Mouse (Mus musculus) urinary bladder, postnatal 4 days (tissue): ENCODE data around the gene Tas2r138.
A peak's percentile ranks its signal among the peaks of the same experiment; 100 is the strongest.
"Not testable (repeated sequence)": the region's sequence is repeated elsewhere in the genome, so short reads cannot be mapped to it uniquely, and the experiment has no call there.

Experiments
- DNase-seq, 2 experiments: peaks; one replicate each; pipeline ENCODE4 v3.0.0; 2021 to 2022; ENCODE audit warnings: low spot score in 2 of 2

The Tas2r138 gene

GRCm38 (mm10) chr6:40613260-40613852, at the start of gene Tas2r138:
Gene Tas2r138, minus strand, starts transcription at chr6:40613310.
- no peak for DNase-seq

- DNase-seq: no peak
Observed at GRCm38 (mm10) chr6:40660930-40661329, 47.8 kb upstream of the Tas2r138 start.

DNA sequence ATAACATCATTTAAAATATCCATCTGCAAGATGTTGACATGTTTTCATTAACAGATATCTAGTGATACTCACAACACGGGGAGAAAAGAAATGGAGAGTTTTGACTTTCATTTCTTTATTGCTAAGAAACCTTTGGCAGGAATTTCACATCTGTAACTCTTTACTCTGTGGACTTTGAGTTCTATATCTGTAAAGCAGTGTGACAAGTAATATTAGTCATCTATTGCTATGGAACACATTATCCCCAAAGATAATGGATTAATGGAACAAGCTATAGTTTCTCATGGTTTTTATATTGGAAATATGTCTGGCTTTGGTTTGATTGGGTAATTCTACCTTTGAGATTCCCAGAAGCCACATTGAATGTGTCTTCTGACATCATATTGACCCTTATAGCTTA, 37.8 kb upstream of the Tas2r138 start:
- DNase-seq: no peak

DNA sequence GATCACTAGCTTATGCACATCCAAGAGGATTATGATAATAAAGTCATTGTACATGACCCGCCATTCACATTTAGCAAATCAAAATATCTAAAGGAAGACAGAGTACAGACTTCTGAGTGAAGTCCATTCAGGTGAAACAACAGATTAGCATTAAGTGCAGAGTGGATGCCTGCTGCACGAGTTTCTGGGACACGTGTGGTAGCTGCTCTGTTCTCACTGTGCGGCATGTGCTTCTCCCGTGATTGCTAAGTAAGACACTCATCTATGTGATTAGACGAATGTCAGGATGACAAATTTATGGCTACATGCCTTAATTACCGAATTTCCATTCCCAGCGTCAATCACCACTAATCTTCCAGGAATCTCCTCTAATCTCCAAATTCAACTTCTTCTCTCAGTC, 32.6 kb upstream of the Tas2r138 start:
- DNase-seq: no peak

GRCm38 (mm10) chr6:40640710-40641538, 27.8 kb upstream of the Tas2r138 start:
- DNase-seq: no peak

DNA sequence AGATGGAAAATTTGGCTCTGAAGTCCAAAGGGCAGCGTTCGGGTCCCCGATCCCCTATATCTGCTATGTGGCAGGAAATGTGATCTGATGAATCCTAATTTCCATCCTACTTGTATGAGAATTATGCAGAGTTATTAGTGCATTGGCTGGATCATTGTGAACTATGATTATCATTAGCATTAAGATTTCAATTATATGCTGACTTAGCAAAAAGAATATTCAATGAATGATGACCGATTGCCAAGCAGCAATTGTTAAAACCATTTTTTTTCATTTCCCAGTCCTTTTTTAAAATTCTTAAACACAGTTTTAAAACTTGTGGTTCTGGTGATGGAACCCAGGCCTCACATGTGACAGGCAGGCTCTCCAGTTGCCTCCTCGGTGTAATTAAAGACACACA, 24.6 kb upstream of the Tas2r138 start:
- DNase-seq: no peak

GRCm38 (mm10) chr6:40635559-40635958, 22.4 kb upstream of the Tas2r138 start:
- DNase-seq: no peak

GRCm38 (mm10) chr6:40634640-40635071, 21.5 kb upstream of the Tas2r138 start:
- no peak for DNase-seq

DNA sequence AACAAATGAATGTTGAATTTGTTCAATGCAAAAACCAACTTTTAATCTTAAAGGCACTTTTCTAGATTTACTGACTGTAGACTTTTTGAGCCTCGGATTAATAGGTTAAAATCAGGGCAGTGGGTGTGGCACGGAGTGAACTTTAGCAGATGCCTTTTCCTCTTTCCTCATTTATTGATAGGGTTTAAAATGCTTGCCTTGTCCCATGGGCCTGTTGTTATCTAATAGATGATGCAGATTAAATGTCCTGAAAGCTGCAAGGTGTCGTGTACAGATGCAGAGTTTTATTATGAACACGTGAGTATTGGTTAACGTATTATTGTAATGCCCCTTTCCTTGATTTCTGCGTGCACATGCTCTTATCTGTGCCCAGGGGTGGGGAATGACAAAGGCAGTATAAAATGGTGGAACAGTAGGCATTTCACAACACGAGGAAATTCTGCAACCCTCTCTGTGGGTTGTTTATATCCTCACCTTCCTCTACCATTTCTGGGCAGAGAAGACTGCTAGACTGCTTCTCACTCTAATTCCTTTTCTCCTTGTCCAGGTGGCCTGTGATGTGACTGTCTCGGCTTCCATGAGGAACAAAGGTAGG, 15.4 kb upstream of the Tas2r138 start, which contains the start of gene Mgam:
Gene Mgam, plus strand, starts transcription at position 426 of the 595 bp plus-strand sequence.
- DNase-seq: no peak

- DNase-seq: no peak
Observed at GRCm38 (mm10) chr6:40626111-40626510, 13.0 kb upstream of the Tas2r138 start.

- peak; percentile 26 to 73 for DNase-seq
Observed at GRCm38 (mm10) chr6:40617965-40618364, 4.9 kb upstream of the Tas2r138 start.

DNA sequence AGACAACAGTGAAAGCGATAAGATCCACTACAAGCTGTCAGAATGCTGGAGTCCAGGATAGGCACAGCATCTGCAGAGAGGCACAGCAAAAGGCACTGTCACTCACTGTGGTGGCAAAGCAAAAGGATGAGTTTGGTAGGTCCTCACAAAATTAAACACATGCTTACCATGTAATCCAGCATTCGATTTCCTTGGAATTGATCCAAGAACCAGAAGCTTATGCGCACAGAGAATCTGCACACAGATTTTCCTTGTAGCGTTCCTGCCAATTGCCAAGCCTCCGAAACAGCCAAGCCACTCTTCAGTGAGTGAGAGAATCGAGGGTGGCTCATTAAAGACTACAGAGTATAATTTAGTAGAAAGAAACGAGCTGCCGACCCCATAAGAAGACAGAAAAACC, 2.9 kb downstream of the Tas2r138 start:
- DNase-seq: no peak

GRCm38 (mm10) chr6:40607431-40607830, 5.7 kb downstream of the Tas2r138 start:
- DNase-seq: no peak

DNA sequence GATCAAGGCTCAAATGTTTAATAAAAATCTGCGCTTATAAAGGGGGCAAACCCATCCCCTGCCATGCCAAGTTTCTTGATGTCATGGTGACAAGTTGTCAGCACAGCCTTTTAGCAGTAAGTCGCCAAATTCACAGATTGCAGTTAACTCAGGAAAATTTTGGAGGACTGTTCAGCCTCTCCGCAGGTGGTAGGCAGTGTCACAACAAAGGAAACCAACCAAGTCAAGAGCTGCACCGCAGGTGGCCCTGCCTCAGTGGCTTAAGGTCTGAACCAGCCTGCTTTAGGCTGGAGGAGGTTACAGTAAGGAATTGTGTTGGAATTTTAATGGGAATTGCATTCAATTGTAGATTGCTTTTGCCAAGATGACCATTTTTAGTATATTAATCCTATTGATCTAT, 14.6 kb downstream of the Tas2r138 start:
- DNase-seq: not testable (repeated sequence)

- no peak for DNase-seq
Observed at GRCm38 (mm10) chr6:40594804-40595550, 18.1 kb downstream of the Tas2r138 start.

GRCm38 (mm10) chr6:40588346-40588745, 24.8 kb downstream of the Tas2r138 start:
- no peak for DNase-seq

DNA sequence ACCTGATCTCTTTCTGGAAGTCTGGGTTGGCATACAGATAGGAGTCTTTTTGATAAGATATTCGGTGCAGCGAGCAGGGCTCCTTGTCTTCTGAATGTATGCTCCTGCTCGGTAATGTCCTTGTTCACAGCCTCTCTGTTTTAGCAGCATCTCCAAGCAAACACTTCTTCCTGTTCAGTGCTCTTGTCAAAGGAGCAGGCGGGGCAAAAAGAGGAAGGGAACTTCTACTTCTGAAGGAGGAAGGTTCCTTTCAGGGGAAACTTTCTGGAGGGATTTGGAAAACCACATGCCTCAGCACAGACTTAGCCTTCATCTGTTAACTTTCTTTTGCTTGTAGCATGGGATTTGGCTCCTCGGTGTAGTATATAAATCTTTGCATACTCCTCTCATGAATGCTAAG, 27.5 kb downstream of the Tas2r138 start, which contains the start of gene Clec5a:
Gene Clec5a, minus strand, starts transcription at position 177 of the 400 bp plus-strand sequence.
- DNase-seq: no peak

GRCm38 (mm10) chr6:40584336-40584735, 28.8 kb downstream of the Tas2r138 start:
- DNase-seq: no peak

DNA sequence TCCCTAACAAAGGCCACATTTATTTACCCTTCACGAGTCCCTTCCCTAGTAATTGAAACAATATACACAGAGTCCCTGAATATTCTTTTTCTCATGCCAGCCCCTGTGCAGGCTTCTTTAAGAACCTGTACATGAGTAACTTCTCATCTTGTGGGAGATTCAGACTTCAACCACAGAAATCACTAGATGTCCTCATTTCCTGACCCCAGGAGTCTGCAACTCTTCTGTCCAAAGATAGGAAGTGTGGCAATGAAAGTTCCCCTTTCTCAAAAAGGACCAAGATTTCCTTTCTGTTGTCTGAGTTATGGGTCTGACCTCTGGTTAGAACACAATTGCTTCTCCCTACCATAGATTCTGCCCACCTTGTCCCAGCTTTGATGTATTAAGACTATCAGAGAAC, 36.8 kb downstream of the Tas2r138 start:
- DNase-seq: no peak

- no peak for DNase-seq
Observed at GRCm38 (mm10) chr6:40573618-40574017, 39.5 kb downstream of the Tas2r138 start.

- no peak for DNase-seq
Observed at GRCm38 (mm10) chr6:40569187-40569586, 43.9 kb downstream of the Tas2r138 start, which contains the start of gene Olfr460. Gene Olfr460, plus strand, starts transcription at chr6:40569487.
